Mouse (Mus musculus) small intestine, adult 2 months (tissue): Measurements from ENCODE around the gene Tex22. TPM values are rescaled to one million over a fixed set of nuclear protein-coding genes. Genes with fewer than 3 reads are reported as not detected.

Experiments used
- H3K27ac ChIP-seq: fragments of 200-500 bp; 2 replicates; pipeline ENCODE4 v1.5.1; 2012; ENCODE audit warnings: low read depth, low read length, control low read depth, inconsistent platforms; ENCODE audit not compliant: insufficient read depth
- H3K27me3 ChIP-seq: fragments of 200-500 bp; 2 replicates; pipeline ENCODE4 v1.6.1; 2012; ENCODE audit warnings: mild to moderate bottlenecking, moderate library complexity, low read length, inconsistent platforms; ENCODE audit not compliant: control insufficient read depth, insufficient read depth
- H3K36me3 ChIP-seq: fragments of 200-500 bp; 2 replicates; pipeline ENCODE4 v1.6.1; 2012; ENCODE audit warnings: mild to moderate bottlenecking, low read length, control low read depth, inconsistent platforms; ENCODE audit not compliant: control insufficient read depth, insufficient read depth
- H3K4me1 ChIP-seq: fragments of 200-500 bp; 2 replicates; pipeline ENCODE4 v1.6.1; 2012; ENCODE audit warnings: low read length, inconsistent platforms, mixed read lengths; ENCODE audit not compliant: control insufficient read depth, insufficient read depth, insufficient read length
- H3K4me3 ChIP-seq: fragments of 200-500 bp; 2 replicates; pipeline ENCODE4 v1.5.1; 2012; ENCODE audit warnings: low read depth, mild to moderate bottlenecking, control low read depth, inconsistent platforms, low read length, moderate library complexity
- CTCF ChIP-seq: fragments of 200-500 bp; IDR thresholded peaks from 2 replicates; pipeline ENCODE4 v1.5.1; 2012; ENCODE audit warnings: low read depth, mild to moderate bottlenecking, control low read depth, inconsistent platforms, low read length, moderate library complexity, mixed read lengths; ENCODE audit not compliant: insufficient replicate concordance, insufficient read length; ENCODE audit errors: extremely low read depth
- POLR2A ChIP-seq: fragments of 200-500 bp; IDR thresholded peaks from 2 replicates; pipeline ENCODE4 v1.6.1; 2012; ENCODE audit warnings: low read depth, mild to moderate bottlenecking, control low read depth, inconsistent platforms, low read length, moderate library complexity
- WGBS: fragments of 180-500 bp; shearing (Covaris S2); methylation state at CpG from one replicate; pipeline ENCODE4 v1.1.7; 2018; 5-methylcytosine and 5-hydroxymethylcytosine counted together
- polyA plus RNA-seq: library from polyadenylated mRNA; depleted of rRNA; stranded (reverse); fragments of >200 nt; gene quantifications from 2 replicates; pipeline ENCODE4 v1.2.3, GENCODE M21; 2012

The Tex22 gene
- polyA plus RNA-seq, 1 experiment, result not detected

- no peaks in the 10 kb centered on the region for H3K36me3 ChIP-seq
- 86% methylated on average over 5 of the region's 5 CpGs for WGBS
- H3K27me3 ChIP-seq, result no peaks in the 10 kb centered on the region; the same call in 1 of the 2 replicates
- TF ChIP-seq CTCF, result no peak
- TF ChIP-seq POLR2A, result no peak
- H3K4me3 ChIP-seq, result no peak overlapping the region
- H3K27ac ChIP-seq, result no peak overlapping the region
- H3K4me1 ChIP-seq, result peaks cover 8% of the 10 kb centered on the region
Observed at GRCm38 (mm10) chr12:113097040-113097439, 22.7 kb downstream of the Tex22 start.

- TF ChIP-seq POLR2A (no peak), CTCF (no peak)
- no peaks in the 10 kb centered on the region for H3K36me3 ChIP-seq
- WGBS, result 5% methylated on average over 51 of the region's 53 CpGs
- peak within 1 kb of the TSS; percentile 91 for H3K4me3 ChIP-seq
- peaks cover 8% of the 10 kb centered on the region for H3K4me1 ChIP-seq
- no peaks in the 10 kb centered on the region; the same call in 1 of the 2 replicates for H3K27me3 ChIP-seq
- H3K27ac ChIP-seq, result no peak within 1 kb of the TSS
Observed at GRCm38 (mm10) chr12:113097749-113098281, 23.5 kb downstream of the Tex22 start, which contains the start of gene Mta1. Gene Mta1, plus strand, starts transcription at chr12:113098278.

DNA sequence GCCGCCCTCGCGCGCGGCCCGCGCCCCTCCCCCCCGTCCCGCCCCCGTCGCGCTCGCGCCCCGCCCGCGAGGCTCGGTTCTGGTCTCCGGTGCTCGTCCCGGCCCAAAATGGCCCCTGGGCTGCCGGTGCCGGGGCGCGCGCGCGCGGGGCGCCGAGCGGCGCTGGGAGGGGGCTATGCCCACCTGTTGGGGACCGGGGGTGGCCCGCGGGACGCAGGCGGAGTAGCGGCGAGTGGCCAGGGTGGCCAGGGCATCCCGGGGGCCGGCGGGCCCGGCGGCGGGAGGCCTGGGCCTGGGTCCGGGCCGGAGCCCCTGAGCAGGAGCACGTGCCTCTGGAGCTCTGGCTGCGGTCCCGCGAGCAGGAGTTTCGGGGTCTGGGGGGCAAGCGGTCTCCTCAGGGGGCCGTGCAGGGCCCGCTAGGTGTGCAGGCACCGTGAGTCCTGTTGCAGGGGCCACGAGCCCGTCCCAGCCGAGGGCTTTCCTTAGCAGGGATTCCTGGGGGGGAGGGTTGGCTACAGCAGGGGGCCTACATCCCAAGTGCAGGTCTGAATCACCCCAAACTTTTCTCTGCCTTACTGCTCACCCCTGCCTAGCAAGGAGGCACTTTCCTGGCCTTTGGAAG, 24.3 kb downstream of the Tex22 start:
- Histone ChIP-seq H3K4me1 (peaks cover 8% of the 10 kb centered on the region), H3K27me3 (no peaks in the 10 kb centered on the region; the same call in 1 of the 2 replicates), H3K27ac (no peak overlapping the region), H3K4me3 (peak overlapping the region; percentile 91), H3K36me3 (no peaks in the 10 kb centered on the region)
- WGBS, result under 1% methylated on average over 60 of the region's 60 CpGs
- TF ChIP-seq CTCF (no peak), POLR2A (no peak)

GRCm38 (mm10) chr12:113099470-113100237, 25.4 kb downstream of the Tex22 start:
- Histone ChIP-seq H3K27me3 (no peaks in the 10 kb centered on the region; the same call in 1 of the 2 replicates), H3K4me1 (peaks cover 13% of the 10 kb centered on the region), H3K36me3 (no peaks in the 10 kb centered on the region), H3K4me3 (peak overlapping the region; percentile 91; the same call in 1 of the 2 replicates), H3K27ac (no peak overlapping the region)
- no peak for TF ChIP-seq POLR2A
- TF ChIP-seq CTCF, result no peak
- 43% methylated on average over 6 of the region's 6 CpGs for WGBS

- H3K27ac ChIP-seq, result no peak overlapping the region
Observed at GRCm38 (mm10) chr12:113100448-113101076, 26.3 kb downstream of the Tex22 start.

DNA sequence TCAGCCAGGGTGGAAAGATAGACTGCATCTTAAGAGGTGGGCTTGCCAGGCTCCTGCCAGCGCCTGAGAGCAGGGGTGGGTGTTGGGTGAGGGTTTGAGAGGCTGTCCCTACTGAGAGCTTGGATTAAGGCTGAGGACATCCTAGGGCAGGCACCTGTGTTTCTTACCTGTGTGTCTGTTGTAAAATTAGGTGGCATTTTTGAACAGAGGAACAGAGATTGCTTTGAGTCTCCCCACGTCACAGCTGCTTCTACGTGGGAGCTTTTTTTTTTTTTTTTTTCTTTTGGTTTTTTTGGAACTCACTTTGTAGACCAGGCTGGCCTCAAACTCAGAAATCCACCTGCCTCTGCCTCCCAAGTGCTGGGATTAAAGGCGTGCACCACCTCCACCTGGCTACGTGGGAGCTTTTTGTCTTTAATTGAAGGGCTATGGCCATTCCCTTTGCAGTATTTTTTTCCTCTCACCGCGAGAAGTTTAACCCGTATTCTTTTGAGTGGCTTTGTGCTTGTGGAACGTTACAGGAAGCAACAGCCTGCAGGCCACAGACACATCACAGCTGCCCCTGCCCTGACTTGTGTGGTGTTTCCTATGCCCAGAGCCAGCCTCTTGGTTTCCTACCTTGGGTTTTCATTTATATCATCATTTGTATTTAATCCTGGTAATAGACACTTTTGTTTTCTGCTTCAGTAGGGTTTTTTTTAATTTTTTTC, 27.1 kb downstream of the Tex22 start:
- Histone ChIP-seq H3K27me3 (no peaks in the 10 kb centered on the region; the same call in 1 of the 2 replicates), H3K4me1 (peaks cover 13% of the 10 kb centered on the region), H3K27ac (no peak overlapping the region), H3K4me3 (no peak overlapping the region), H3K36me3 (no peaks in the 10 kb centered on the region)
- 80% methylated on average over 9 of the region's 9 CpGs for WGBS
- TF ChIP-seq CTCF, result no peak
- TF ChIP-seq POLR2A, result no peak

More at GRCm38 (mm10) chr12:113100448-113101076, 26.3 kb downstream of the Tex22 start:
- no peak overlapping the region for H3K4me3 ChIP-seq
- H3K27me3 ChIP-seq, result no peaks in the 10 kb centered on the region; the same call in 1 of the 2 replicates
- no peaks in the 10 kb centered on the region for H3K36me3 ChIP-seq
- TF ChIP-seq CTCF (no peak), POLR2A (no peak)
- peaks cover 13% of the 10 kb centered on the region for H3K4me1 ChIP-seq
- WGBS, result 66% methylated on average over 5 of the region's 5 CpGs
